Mouse (Mus musculus) limb, embryonic 14.5 days (tissue): ENCODE results near the gene Cpa4. TPM values are rescaled to one million over a fixed set of nuclear protein-coding genes. Genes with fewer than 3 reads are reported as not detected.

ENCODE experiments used
- ATAC-seq: fragments of 200-750 bp; cut with Nextera tagmentation; 2 replicates; pipeline ENCODE4 v1.8.0; 2017; ENCODE audit warnings: low read depth, moderate number of reproducible peaks, moderate TSS enrichment; ENCODE audit not compliant: low FRiP score
- DNase-seq: peaks from one replicate; pipeline ENCODE4 v3.0.0-alpha.2; 2015; ENCODE audit warnings: low spot score
- H3K27ac ChIP-seq: fragments of 300-500 bp; sonication (generic); replicated peaks from 2 replicates; pipeline ENCODE4 v1.5.1; 2014; ENCODE audit warnings: low read depth, mild to moderate bottlenecking, low read length, moderate library complexity, mixed read lengths
- H3K27me3 ChIP-seq: fragments of 300-500 bp; sonication (generic); 2 replicates; pipeline ENCODE4 v1.6.1; 2014; ENCODE audit warnings: low read length, mixed read lengths; ENCODE audit not compliant: control insufficient read depth, insufficient read depth
- H3K36me3 ChIP-seq: fragments of 300-500 bp; sonication (generic); 2 replicates; pipeline ENCODE4 v1.6.1; 2014; ENCODE audit warnings: mild to moderate bottlenecking, low read length, moderate library complexity, mixed read lengths; ENCODE audit not compliant: control insufficient read depth, insufficient read depth
- H3K4me1 ChIP-seq: fragments of 300-500 bp; sonication (generic); 2 replicates; pipeline ENCODE4 v1.6.1; 2014; ENCODE audit warnings: antibody characterized with exemption, low read length, mixed read lengths; ENCODE audit not compliant: control insufficient read depth, insufficient read depth
- H3K4me2 ChIP-seq: fragments of 300-500 bp; sonication (generic); replicated peaks from 2 replicates; pipeline ENCODE4 v1.6.1; 2014; ENCODE audit warnings: low read depth, mild to moderate bottlenecking, low read length, moderate library complexity; ENCODE audit not compliant: severe bottlenecking
- H3K4me3 ChIP-seq: fragments of 300-500 bp; sonication (generic); replicated peaks from 2 replicates; pipeline ENCODE4 v1.5.1; 2014; ENCODE audit warnings: low read length
- H3K9ac ChIP-seq: fragments of 300-500 bp; sonication (generic); 2 replicates; pipeline ENCODE4 v1.6.1; 2014; ENCODE audit warnings: mild to moderate bottlenecking, low read depth, low read length, moderate library complexity; ENCODE audit not compliant: severe bottlenecking
- H3K9me3 ChIP-seq: fragments of 300-500 bp; sonication (generic); 2 replicates; pipeline ENCODE4 v1.6.1; 2016; ENCODE audit warnings: low read length; ENCODE audit not compliant: control insufficient read depth
- POLR2A ChIP-seq: fragments of 200-500 bp; IDR thresholded peaks from 2 replicates; pipeline ENCODE4 v1.8.0; 2012; ENCODE audit warnings: inconsistent platforms, mild to moderate bottlenecking, moderate library complexity, borderline replicate concordance; ENCODE audit not compliant: insufficient read depth, insufficient read length; ENCODE audit errors: extremely low read depth
- WGBS: fragments of 180-500 bp; shearing (Covaris S2); extraction: QIAGEN DNeasy Blood & Tissue Kit; methylation state at CpG from one replicate; pipeline ENCODE4 v1.1.7; 2014; 5-methylcytosine and 5-hydroxymethylcytosine counted together
- polyA plus RNA-seq, 2 experiments: library from polyadenylated mRNA; depleted of rRNA in 1 of 2; stranded (reverse) in 1 of 2; unstranded in 1 of 2; fragments of >200 nt; fragmentation: Nextera tagmentation in 1 of 2; extraction: Ambion mirVana in 1 of 2; gene quantifications; 2 replicates each; pipeline versions ENCODE4 v1.2.1 to v1.2.3; 2012 to 2014

The Cpa4 gene
- polyA plus RNA-seq, 2 experiments = 2.1 to 4.4 TPM

GRCm38 (mm10) chr6:30535340-30535739 is 32.8 kb upstream of the Cpa4 start:
- DNase-seq = no peak
- H3K27ac ChIP-seq = no peak overlapping the region
- ATAC-seq = no peak
- no peaks in the 10 kb centered on the region for H3K27me3 ChIP-seq
- H3K4me3 ChIP-seq = no peak overlapping the region
- no peak overlapping the region for H3K9ac ChIP-seq
- WGBS = 52% methylated on average over 3 of the region's 3 CpGs
- TF ChIP-seq POLR2A = no peak
- H3K4me1 ChIP-seq = peaks cover 13% of the 10 kb centered on the region
- H3K4me2 ChIP-seq = no peak overlapping the region
- no peaks in the 10 kb centered on the region for H3K9me3 ChIP-seq
- no peaks in the 10 kb centered on the region for H3K36me3 ChIP-seq

- 13% methylated on average over 10 of the region's 10 CpGs for WGBS
- H3K27ac ChIP-seq = peak overlapping the region; percentile 66
- no peaks in the 10 kb centered on the region for H3K36me3 ChIP-seq
- no peak overlapping the region for H3K4me2 ChIP-seq
- no peak for TF ChIP-seq POLR2A
- H3K9me3 ChIP-seq = no peaks in the 10 kb centered on the region
- no peak overlapping the region for H3K4me3 ChIP-seq
- ATAC-seq (peak; percentile 34; the same call in 1 of the 2 replicates), DNase-seq (no peak)
- H3K9ac ChIP-seq = no peak overlapping the region
- H3K27me3 ChIP-seq = no peaks in the 10 kb centered on the region
- H3K4me1 ChIP-seq = peaks cover 22% of the 10 kb centered on the region
These were observed 29.9 kb upstream of the Cpa4 start for GRCm38 (mm10) chr6:30538240-30538639.

- no peak for ATAC-seq
- no peak overlapping the region for H3K4me2 ChIP-seq
- no peaks in the 10 kb centered on the region for H3K36me3 ChIP-seq
- DNase-seq = no peak
- WGBS = 31% methylated on average over 5 of the region's 5 CpGs
- H3K9me3 ChIP-seq = no peaks in the 10 kb centered on the region
- peak overlapping the region; percentile 66 for H3K27ac ChIP-seq
- H3K27me3 ChIP-seq = no peaks in the 10 kb centered on the region
- H3K4me1 ChIP-seq = peaks cover 28% of the 10 kb centered on the region
- no peak overlapping the region for H3K4me3 ChIP-seq
- no peak for TF ChIP-seq POLR2A
- H3K9ac ChIP-seq = no peak overlapping the region
These were observed 29.4 kb upstream of the Cpa4 start for GRCm38 (mm10) chr6:30538800-30539199.

GRCm38 (mm10) chr6:30541009-30541799 is 27.0 kb upstream of the Cpa4 start, which contains the start of gene Cpa2:
Cpa2 (plus strand) TSS chr6:30541582.
- WGBS = 44% methylated on average over 11 of the region's 11 CpGs

GRCm38 (mm10) chr6:30542277-30542676 is 25.9 kb upstream of the Cpa4 start:
- H3K9me3 ChIP-seq = no peaks in the 10 kb centered on the region
- 37% methylated on average over 6 of the region's 6 CpGs for WGBS
- H3K4me1 ChIP-seq = peaks cover 57% of the 10 kb centered on the region
- H3K27ac ChIP-seq = no peak overlapping the region
- no peak overlapping the region for H3K9ac ChIP-seq
- H3K4me2 ChIP-seq = no peak overlapping the region
- no peak overlapping the region for H3K4me3 ChIP-seq
- no peak for ATAC-seq
- no peaks in the 10 kb centered on the region for H3K27me3 ChIP-seq
- H3K36me3 ChIP-seq = no peaks in the 10 kb centered on the region
- DNase-seq = no peak
- TF ChIP-seq POLR2A = no peak

More at GRCm38 (mm10) chr6:30541009-30541799, 27.0 kb upstream of the Cpa4 start, which contains the start of gene Cpa2:
- Histone ChIP-seq H3K9me3 (no peaks in the 10 kb centered on the region), H3K4me3 (no peak within 1 kb of the TSS), H3K4me1 (peaks cover 50% of the 10 kb centered on the region), H3K27ac (no peak within 1 kb of the TSS), H3K36me3 (no peaks in the 10 kb centered on the region), H3K27me3 (no peaks in the 10 kb centered on the region), H3K4me2 (no peak within 1 kb of the TSS), H3K9ac (no peak within 1 kb of the TSS)
- TF ChIP-seq POLR2A = no peak
- ATAC-seq (no peak), DNase-seq (no peak)
